Mouse (Mus musculus) stomach, postnatal 0 days (tissue): Measurements from ENCODE around the gene Fam126a.

Source experiments
- CTCF ChIP-seq: IDR thresholded peaks from 2 replicates; pipeline ENCODE4 v1.5.1; 2016; ENCODE audit warnings: antibody characterized with exemption, low read depth, mild to moderate bottlenecking, moderate library complexity
- EP300 ChIP-seq: optimal IDR thresholded peaks from 2 replicates; pipeline ENCODE3; 2016; ENCODE audit warnings: antibody characterized with exemption

DNA sequence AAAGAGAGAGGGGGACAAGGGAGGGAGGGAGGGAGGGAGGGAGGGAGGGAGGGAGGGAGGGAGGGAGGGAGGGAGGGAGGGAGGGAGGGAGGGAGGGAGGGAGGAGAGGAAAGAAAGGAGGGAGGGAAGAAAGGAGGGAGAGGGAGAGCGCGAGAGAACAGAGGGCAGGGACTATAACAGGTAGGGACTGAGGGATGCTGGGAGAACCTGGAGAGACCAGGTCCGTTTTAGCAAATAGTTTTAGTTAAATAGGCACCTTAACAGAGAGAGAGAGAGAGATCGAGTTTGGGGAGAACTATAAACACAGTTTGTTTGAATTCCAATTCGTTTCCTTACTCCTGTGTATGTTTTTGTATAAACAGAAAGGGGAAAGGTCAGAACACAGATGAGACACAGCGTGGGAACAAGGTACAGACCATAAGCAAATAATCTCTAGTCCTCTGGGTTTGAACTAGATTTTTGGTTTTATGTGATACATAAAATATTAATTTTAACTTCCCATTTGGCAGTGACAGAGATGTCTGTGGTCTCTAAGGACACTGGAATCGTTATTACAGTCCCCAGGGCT, 47.3 kb upstream of the Fam126a start:
- TF ChIP-seq CTCF, result no peak
- TF ChIP-seq EP300, result no peak
